Mouse (Mus musculus) lung, embryonic 14.5 days (tissue): ENCODE results near the gene Cmc1. TPM values are rescaled to one million over a fixed set of nuclear protein-coding genes. Genes with fewer than 3 reads are reported as not detected.

Source experiments
- ATAC-seq: fragments of 200-750 bp; cut with Nextera tagmentation; 2 replicates; pipeline ENCODE4 v1.8.0; 2017; ENCODE audit warnings: mild to moderate bottlenecking, moderate TSS enrichment, moderate library complexity; ENCODE audit not compliant: insufficient read depth
- DNase-seq: peaks from one replicate; pipeline ENCODE4 v3.0.0-alpha.2; 2015
- H3K27ac ChIP-seq: fragments of 300-500 bp; sonication (generic); 2 replicates; pipeline ENCODE4 v1.5.1; 2014; ENCODE audit warnings: low read depth, mild to moderate bottlenecking, moderate library complexity
- H3K27me3 ChIP-seq: fragments of 300-500 bp; sonication (generic); 2 replicates; pipeline ENCODE4 v1.6.1; 2014; ENCODE audit warnings: low read length, control low read depth; ENCODE audit not compliant: insufficient read depth
- H3K36me3 ChIP-seq: fragments of 300-500 bp; sonication (generic); 2 replicates; pipeline ENCODE4 v1.6.1; 2014; ENCODE audit warnings: control low read depth; ENCODE audit not compliant: insufficient read depth
- H3K4me1 ChIP-seq: fragments of 300-500 bp; sonication (generic); 2 replicates; pipeline ENCODE4 v1.6.1; 2014; ENCODE audit warnings: antibody characterized with exemption, control low read depth; ENCODE audit not compliant: insufficient read depth
- H3K4me2 ChIP-seq: fragments of 300-500 bp; sonication (generic); 2 replicates; pipeline ENCODE4 v1.6.1; 2014; ENCODE audit warnings: mild to moderate bottlenecking
- H3K4me3 ChIP-seq: fragments of 300-500 bp; sonication (generic); 2 replicates; pipeline ENCODE4 v1.5.1; 2014; ENCODE audit warnings: low read depth, low read length
- H3K9ac ChIP-seq: fragments of 300-500 bp; sonication (generic); 2 replicates; pipeline ENCODE4 v1.6.1; 2014
- H3K9me3 ChIP-seq: fragments of 300-500 bp; sonication (generic); 2 replicates; pipeline ENCODE4 v1.6.1; 2016; ENCODE audit warnings: low read depth, low read length, control low read depth
- CTCF ChIP-seq: IDR thresholded peaks from 2 replicates; pipeline ENCODE4 v1.5.1; 2016; ENCODE audit warnings: antibody characterized with exemption, low read depth
- WGBS: fragments of 180-500 bp; shearing (Covaris S2); extraction: QIAGEN DNeasy Blood & Tissue Kit; methylation state at CpG from one replicate; pipeline ENCODE4 v1.1.7; 2014; 5-methylcytosine and 5-hydroxymethylcytosine counted together
- polyA plus RNA-seq: library from polyadenylated mRNA; unstranded; fragments of >200 nt; fragmentation: Nextera tagmentation; extraction: Ambion mirVana; gene quantifications from 2 replicates; pipeline ENCODE4 v1.2.1, GENCODE M21; 2014

The Cmc1 gene
- polyA plus RNA-seq, 1 experiment from 2014 or later: 44.8 TPM

DNA sequence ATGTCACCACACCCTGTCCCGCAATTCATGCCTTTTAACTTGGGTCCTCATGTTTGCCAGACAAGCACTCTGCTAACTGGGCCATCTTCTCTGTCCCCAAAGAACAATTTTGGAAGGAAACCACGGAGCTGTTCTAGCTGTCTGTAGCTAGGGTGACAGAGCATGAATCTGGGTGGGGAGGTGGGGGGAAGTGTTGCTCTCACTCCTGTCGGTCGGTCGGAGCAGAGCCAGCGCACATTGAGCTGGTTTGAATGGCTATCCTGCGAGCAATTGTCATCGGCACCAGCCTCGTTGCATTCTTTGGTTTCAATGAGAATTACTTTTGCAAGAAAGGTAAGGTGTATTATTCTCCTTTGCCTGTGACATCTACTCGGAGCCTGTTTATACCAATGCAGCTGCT is 36.8 kb upstream of the Cmc1 start:
- Histone ChIP-seq H3K4me3 (no peak overlapping the region), H3K9ac (no peak overlapping the region), H3K9me3 (no peaks in the 10 kb centered on the region), H3K27ac (no peak overlapping the region), H3K27me3 (no peaks in the 10 kb centered on the region), H3K36me3 (no peaks in the 10 kb centered on the region), H3K4me2 (no peak overlapping the region), H3K4me1 (no peaks in the 10 kb centered on the region)
- ATAC-seq (no peak), DNase-seq (no peak)
- TF ChIP-seq CTCF: no peak
- WGBS: 77% methylated on average over 10 of the region's 10 CpGs

DNA sequence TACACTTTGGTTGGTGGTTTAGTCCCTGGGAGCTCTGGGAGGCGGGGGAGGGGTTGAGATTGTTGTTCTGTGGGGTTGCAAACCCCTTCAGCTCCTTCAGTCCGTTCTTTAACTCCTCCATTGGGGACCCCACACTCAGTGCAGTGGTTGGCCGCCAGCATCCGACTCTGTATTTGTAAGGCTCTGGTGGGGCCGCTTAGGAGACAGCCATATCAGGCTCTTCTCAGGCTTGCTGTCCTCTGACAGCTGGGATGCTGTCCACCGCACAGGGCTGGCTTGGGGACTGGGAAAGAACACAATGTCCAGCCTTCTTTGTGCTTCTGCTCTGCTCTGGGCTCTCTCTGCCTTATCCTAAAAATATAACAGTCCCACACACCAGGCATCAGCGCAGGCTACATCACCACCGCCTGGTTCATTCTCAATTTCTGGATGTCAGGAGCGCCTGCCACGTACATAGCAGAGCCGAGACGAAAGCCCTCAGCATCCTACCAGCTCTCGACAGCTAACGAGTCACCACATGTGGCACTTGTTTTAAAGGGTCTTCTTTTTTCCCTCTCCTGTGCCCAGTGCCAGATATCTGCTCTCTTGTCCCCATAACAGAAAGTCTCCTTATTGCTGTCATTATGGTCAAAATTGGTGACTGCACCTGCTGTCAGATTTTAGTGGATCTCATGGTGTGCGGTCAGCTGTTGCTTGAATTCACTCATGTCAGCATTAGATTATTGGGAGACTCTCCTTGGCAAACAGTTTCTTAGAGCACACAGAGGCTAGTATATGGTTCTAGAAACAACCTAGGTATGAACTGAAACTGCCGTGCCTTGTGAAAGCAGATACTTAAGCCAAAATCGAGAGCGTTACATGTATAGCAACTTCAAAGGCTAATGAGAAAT is 29.4 kb upstream of the Cmc1 start:
- Histone ChIP-seq H3K27me3 (no peaks in the 10 kb centered on the region), H3K9me3 (no peaks in the 10 kb centered on the region), H3K4me1 (no peaks in the 10 kb centered on the region), H3K27ac (no peak overlapping the region), H3K36me3 (no peaks in the 10 kb centered on the region), H3K9ac (no peak overlapping the region), H3K4me3 (no peak overlapping the region), H3K4me2 (no peak overlapping the region)
- 82% methylated on average over 18 of the region's 18 CpGs for WGBS
- no peak for ATAC-seq
- TF ChIP-seq CTCF: no peak
- DNase-seq: no peak

DNA sequence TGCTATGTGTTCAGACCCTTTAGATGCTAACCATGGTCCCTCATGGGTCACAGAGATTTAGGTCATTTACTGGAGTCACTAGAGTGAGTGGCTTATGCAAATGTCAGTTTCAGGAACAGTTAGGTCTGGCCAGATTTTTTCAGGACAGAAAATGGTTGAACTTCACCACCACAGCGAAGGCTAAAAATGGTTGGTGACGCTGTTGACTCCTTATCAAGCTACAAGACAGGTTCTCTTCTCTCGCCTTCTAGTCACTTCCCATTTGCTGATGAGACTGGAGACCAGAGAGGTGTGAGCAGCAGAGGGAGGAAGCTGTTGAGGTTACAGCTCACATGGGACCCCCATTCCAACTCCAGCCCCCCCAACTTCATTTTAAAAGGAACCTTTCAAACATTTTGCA is 26.7 kb upstream of the Cmc1 start:
- Histone ChIP-seq H3K4me2 (no peak overlapping the region), H3K4me1 (no peaks in the 10 kb centered on the region), H3K27ac (no peak overlapping the region), H3K9ac (no peak overlapping the region), H3K4me3 (no peak overlapping the region), H3K9me3 (no peaks in the 10 kb centered on the region), H3K36me3 (no peaks in the 10 kb centered on the region), H3K27me3 (no peaks in the 10 kb centered on the region)
- ATAC-seq (no peak), DNase-seq (no peak)
- no peak for TF ChIP-seq CTCF
- WGBS: 77% methylated on average over 3 of the region's 3 CpGs

DNA sequence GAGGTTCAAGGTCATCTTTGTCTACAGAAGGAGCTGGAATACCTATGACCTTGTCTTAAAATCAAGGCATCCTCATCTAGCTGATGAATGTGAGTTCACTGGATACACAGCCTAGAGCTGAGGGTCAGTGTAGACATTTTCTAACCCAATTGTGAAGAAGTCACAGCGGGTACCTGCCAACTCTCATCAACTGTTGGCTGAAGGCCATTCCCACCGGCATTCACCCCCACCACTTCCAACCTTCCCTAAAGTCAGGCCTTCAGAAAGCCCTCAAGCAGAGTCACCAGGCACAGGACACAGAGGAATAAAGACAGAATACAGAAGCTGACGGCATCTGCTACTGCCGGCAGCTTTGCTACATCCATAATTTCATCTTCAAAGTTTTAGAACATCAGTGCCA is 25.4 kb upstream of the Cmc1 start:
- Histone ChIP-seq H3K27ac (no peak overlapping the region), H3K27me3 (no peaks in the 10 kb centered on the region), H3K4me1 (no peaks in the 10 kb centered on the region), H3K36me3 (no peaks in the 10 kb centered on the region), H3K4me2 (no peak overlapping the region), H3K4me3 (no peak overlapping the region), H3K9ac (no peak overlapping the region), H3K9me3 (no peaks in the 10 kb centered on the region)
- DNase-seq (no peak), ATAC-seq (no peak)
- no peak for TF ChIP-seq CTCF
- WGBS: 82% methylated on average over 4 of the region's 4 CpGs

DNA sequence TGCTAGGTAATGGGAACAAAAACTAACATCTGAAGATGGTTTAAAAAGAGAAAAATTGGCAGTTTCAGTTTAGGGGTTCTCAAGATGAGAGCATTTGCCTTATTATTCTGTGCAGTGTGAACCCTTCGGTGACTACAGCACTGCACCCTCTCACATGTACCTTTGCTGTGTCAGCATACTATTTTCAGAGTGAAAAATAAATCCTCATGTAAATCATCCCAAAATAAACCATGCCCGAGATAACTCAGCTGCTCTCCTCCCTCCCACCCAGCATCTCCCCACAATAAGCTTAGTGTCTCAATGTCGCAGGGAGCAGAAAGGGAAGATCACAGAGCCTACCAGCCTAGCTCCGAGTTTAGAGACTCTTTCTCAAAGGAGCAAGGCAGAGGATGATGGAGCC is 23.1 kb upstream of the Cmc1 start:
- H3K4me2 ChIP-seq: no peak overlapping the region
- no peak for DNase-seq
- no peak for ATAC-seq
- WGBS: 79% methylated on average over 4 of the region's 4 CpGs
- no peak overlapping the region for H3K4me3 ChIP-seq
- no peak overlapping the region for H3K27ac ChIP-seq
- H3K4me1 ChIP-seq: no peaks in the 10 kb centered on the region
- H3K9ac ChIP-seq: no peak overlapping the region
- no peaks in the 10 kb centered on the region for H3K36me3 ChIP-seq
- TF ChIP-seq CTCF: no peak
- no peaks in the 10 kb centered on the region for H3K27me3 ChIP-seq
- H3K9me3 ChIP-seq: no peaks in the 10 kb centered on the region

DNA sequence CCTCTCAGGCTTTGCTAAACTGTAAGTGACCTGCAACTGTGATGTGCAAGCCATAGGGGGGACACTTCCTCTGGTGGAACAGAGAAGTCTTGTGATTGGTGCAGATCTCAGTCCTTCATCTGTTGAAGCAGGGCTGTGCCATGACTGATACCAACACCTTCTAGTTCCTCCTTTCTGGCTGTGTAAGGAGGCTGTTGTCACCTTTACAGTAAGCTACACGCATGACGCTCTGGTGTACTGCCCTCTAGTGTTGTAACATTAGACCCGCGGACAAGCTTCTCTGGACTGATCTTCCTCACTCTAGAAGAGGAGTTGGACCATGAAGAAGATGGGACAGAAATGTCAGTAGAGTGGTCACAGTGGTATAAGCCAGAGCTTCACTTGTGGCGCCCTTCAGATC is 18.6 kb upstream of the Cmc1 start:
- Histone ChIP-seq H3K27me3 (no peaks in the 10 kb centered on the region), H3K4me3 (no peak overlapping the region), H3K4me1 (no peaks in the 10 kb centered on the region), H3K9me3 (no peaks in the 10 kb centered on the region), H3K4me2 (no peak overlapping the region), H3K27ac (no peak overlapping the region), H3K36me3 (no peaks in the 10 kb centered on the region), H3K9ac (no peak overlapping the region)
- peak; percentile 47 for TF ChIP-seq CTCF
- ATAC-seq (no peak), DNase-seq (peak; percentile 45)
- 43% methylated on average over 5 of the region's 5 CpGs for WGBS

DNA sequence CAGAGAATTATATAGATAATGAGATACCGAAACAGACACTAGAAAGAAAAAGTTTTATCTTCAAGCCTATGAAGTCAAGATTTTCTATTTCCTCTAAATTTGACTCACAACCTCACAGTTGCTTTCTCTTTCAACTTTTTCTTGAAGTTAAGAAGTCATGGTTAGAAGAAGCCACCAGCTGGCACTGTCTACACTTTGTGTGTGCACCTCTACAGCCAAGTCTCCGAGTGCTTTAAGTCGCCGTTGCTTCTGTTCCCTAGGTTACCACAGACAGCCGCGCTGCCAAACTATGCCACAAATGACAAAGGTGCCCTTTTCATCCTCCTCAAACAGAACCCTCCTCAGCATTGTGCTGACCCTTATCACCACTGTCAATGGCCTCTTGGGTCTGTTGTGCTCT is 17.6 kb upstream of the Cmc1 start:
- Histone ChIP-seq H3K27ac (no peak overlapping the region), H3K4me3 (no peak overlapping the region), H3K4me1 (no peaks in the 10 kb centered on the region), H3K9me3 (no peaks in the 10 kb centered on the region), H3K27me3 (no peaks in the 10 kb centered on the region), H3K9ac (no peak overlapping the region), H3K4me2 (no peak overlapping the region), H3K36me3 (no peaks in the 10 kb centered on the region)
- no peak for DNase-seq
- ATAC-seq: no peak
- WGBS: 88% methylated on average over 6 of the region's 6 CpGs
- TF ChIP-seq CTCF: no peak

DNA sequence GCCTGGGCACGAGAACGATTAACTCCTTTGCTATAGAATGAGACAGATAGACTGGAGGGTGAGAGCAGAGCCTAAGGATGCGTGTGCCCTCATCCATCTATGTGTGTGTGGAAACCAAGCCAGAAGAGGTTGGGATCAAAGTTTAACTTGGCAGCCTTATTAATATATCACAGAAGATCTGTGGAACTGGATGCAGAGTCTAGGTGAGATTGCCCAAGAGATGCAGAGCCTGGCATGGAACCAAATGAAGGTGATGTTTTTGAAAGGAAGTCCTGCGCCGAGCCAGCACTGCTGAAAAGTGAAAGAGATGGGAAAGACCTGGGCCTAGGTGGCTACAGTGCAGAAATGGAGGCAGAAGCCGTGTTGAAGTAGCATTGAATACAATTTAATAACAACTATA is 11.6 kb upstream of the Cmc1 start:
- H3K4me1 ChIP-seq: no peaks in the 10 kb centered on the region
- no peaks in the 10 kb centered on the region for H3K9me3 ChIP-seq
- no peaks in the 10 kb centered on the region for H3K27me3 ChIP-seq
- H3K36me3 ChIP-seq: no peaks in the 10 kb centered on the region
- 84% methylated on average over 6 of the region's 6 CpGs for WGBS
- H3K9ac ChIP-seq: no peak overlapping the region
- no peak for DNase-seq
- no peak overlapping the region for H3K4me2 ChIP-seq
- no peak for ATAC-seq
- H3K27ac ChIP-seq: no peak overlapping the region
- no peak for TF ChIP-seq CTCF
- H3K4me3 ChIP-seq: no peak overlapping the region
